Mouse (Mus musculus): ENCODE results near the gene Zkscan17.
"Not testable (repeated sequence)": the region's sequence is repeated elsewhere in the genome, so short reads cannot be mapped to it uniquely, and the experiment has no call there.

Gene Zkscan17

DNA sequence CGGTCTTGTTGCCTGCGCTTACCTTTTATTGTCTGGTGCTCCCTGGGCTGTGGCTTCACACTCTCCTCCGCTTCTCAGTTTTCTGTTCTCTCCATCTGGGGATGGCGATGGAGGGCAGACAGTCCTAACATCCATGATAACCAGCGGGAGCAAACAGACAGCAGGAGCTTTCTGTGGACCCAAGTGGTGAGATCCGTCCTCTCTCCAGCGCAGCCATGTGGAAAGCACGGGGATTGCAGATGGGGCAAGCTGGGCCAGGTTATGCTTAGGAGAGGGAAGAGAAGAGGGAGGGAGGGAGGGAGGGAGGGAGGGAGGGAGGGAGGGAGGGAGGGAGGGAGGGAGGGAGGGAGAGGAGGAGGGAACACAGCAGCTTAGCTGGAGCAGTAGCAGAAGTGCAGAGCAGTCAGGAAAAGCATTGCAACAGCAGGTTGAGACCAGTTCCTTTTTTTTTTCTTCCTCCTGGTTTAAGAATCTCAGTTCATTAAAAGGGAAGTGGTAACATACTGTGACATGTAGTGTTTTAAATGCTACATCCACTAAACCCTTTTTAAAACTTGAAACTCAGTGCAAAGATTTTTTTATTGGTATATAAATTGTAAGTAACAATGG is at the start of gene Zkscan17:
TSS of gene Zkscan17 (minus strand) at position 280 of the 609 bp plus-strand sequence.
- peak; percentile 36 for DNase-seq (ENCODE audit: low spot score)

DNA sequence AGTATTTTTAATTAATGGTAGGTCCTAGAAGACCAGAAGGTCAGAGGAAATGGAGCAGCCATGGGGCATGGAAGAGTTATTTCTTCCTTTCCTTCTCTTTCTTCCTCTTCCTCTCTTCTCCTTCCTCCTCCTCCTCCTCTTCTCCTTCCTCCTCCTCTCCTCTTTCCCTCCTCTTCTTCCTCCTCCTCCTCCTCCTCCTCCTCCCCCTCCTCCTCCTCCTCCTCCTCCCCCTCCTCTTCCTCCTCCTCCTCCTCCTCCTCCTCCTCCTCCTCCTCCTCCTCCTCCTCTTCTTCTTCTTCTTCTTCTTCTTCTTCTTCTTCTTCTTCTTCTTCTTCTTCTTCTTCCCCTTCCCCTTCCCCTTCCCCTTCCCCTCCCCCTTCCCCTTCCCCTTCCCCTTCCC is 49.6 kb upstream of the Zkscan17 start, which contains the start of gene Olfr222:
TSS of gene Olfr222 (minus strand) at position 101 of the 400 bp plus-strand sequence.
- not testable (repeated sequence) for DNase-seq (ENCODE audit: low spot score)

DNA sequence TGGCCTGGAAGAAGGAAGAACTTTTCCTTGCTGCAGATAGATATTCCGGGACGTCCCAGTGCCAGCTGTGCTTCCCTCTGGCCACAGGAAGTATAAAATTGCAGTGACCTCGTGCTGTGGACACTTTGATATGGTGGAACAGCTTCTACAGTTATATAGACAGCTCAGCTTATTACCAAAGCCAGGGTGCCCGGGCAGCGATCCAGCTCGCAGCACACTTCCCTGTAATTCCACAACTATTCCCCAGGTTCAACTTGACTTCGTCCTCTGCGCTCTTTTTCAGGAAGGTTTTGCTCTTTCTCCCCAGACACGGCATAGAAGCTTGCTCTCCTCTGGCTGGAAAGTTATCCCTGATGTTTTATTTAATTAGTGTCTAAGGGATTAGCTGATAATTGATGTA is 49.2 kb upstream of the Zkscan17 start:
- DNase-seq (ENCODE audit: low spot score): no peak

DNA sequence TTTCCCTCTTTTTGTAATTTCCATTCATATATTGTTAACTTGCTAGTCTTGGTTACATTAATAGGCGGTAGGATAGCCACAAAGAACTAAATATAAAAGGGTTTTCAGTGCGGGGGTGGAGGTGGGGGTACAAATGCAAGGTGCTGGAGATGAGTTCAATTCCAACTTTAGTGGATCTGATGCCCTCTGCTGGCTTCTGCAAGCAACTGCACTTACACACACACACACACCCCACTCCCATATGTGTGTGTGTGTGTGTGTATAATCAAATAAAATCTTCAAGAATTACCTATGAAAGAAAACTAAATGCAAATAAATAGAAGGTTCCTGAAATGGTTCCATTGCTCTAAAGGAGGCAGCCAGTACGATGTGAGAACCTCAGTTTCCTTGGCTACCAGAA is 42.8 kb upstream of the Zkscan17 start:
- peak; percentile 41 for DNase-seq (ENCODE audit: low spot score)

DNA sequence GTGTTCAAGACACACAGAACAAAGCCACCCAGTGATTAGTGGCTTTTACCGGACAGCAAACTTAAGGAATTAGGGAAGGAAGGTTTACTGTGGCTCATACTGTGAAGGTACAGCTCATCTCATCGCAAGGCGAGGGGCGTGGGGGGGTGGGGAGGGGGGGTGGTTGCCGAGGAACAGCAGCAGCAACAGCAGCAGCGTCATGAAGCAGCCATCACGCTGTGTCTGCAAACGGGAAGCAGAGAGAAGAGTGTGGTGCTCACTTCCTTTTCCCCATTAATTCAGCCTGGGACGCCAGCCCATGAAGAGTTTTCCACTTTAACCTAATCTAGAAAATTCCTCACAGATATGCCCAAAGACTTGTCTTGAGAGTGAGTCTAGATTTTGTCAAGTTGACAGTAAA is 36.3 kb upstream of the Zkscan17 start:
- DNase-seq (ENCODE audit: low spot score): no peak

DNA sequence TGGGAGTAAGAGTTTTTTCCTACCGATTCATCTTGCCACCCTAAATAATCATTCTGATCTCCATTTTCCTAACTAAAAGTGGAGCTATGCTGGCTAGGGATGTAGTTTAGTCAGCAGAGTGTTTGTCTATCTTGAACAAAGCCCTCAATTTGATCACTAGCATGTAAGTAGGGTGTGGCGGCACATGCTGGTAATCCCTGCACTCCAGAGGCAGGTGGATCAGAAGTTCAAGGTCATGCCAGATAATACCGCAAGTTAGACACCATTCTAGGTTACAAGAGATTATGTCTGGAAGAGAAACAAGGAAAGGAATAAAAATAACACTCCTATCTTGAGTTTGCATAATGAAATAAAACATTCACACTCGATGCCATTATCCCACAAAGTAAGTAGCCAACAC is 35.8 kb upstream of the Zkscan17 start:
- no peak for DNase-seq (ENCODE audit: low spot score)

DNA sequence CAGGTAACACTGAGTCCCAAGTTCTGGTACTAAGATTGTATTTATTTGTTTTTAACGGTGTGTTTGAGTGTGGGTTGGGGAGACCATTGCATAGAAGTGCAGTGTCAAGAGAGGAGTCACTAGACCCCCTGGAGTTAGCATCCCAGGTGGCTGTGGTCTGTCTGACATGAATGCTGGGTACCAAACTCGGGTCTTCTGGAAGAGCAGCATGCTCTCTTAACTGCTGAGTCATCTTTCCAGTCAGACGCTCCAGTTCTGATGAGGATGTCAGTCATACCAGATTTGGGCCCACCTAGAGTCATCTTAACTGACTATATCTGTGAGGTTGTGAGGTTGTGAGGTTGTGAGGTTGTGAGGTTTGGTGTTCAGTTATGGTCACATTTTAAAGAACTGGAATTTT is 34.4 kb upstream of the Zkscan17 start:
- DNase-seq (ENCODE audit: low spot score): no peak

DNA sequence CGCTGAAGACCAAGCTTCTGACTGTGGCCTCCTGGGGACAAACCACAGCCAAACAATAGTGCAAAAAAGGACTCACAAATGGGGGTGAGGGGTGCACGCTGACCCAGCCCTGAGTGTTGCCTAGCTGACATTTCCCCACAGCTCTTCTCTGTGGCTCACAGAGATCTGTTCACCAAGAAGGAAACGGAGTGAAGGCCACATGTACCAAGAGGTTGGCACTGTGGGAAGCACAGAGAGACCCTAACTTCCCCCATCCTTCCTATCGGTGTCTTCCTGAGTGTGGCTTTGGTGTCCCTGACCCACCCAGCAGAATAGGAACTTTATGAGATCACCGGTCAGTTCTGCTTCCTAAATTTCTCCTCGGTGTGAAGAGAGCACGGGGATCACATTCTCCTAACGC is 28.0 kb upstream of the Zkscan17 start:
- no peak for DNase-seq (ENCODE audit: low spot score)

DNA sequence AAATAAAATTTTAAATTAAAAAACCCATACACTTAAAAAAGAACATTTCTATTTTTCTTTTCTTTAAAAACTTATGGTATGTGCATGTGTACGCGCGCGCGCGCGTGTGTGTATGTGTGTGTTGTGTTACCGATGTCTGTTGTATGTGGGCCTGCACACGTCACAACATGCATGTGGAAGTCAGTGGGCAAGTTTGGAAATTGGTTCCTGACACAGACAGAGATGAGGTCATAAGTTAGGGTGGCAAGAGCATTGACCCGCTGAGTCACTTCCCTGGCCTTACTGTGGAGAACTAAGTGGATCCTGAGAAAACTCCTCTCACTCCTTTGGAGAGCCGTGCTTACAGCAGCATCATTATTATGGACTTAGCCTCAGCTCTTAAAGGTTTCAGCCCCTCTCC is 27.6 kb upstream of the Zkscan17 start:
- DNase-seq (ENCODE audit: low spot score): no peak

DNA sequence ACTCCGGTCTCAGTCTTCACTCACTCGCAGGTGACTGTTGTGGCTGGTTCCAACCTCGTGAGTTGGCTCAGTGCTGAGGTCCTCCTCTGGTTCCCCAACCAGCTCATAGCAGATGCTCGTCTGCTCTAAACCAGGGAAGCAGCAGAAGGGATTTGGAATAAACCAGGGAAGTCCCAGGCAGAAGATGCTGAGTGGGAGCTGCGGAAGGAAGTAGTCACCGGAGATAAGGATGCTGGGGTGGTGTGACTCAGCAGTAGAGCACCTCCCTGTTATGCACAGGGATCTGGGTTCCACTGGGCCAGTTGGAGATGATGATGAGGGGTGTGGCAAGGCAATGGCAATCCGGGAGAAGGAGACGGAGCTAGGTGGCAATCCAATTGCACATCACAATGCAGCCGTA is 17.5 kb upstream of the Zkscan17 start:
- no peak for DNase-seq (ENCODE audit: low spot score)

DNA sequence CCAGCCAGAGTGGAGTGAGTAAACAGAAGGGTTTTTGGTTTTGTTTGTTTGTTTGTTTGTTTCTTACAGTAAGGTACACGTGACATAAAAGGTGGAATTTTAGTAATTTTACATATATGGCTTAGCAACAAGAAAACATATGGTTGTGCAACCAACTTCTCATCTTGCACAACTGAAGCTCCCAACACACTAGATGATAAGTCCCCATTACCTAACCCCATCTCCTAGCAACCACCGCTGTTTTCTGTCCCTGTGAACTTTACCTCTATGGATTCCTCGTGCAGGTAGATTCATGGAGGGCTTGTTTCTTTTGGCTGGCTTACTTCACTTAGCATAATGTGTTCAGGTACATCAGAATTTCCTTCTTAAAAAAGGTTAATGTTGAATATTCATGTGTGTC is 16.8 kb upstream of the Zkscan17 start:
- DNase-seq (ENCODE audit: low spot score): no peak

DNA sequence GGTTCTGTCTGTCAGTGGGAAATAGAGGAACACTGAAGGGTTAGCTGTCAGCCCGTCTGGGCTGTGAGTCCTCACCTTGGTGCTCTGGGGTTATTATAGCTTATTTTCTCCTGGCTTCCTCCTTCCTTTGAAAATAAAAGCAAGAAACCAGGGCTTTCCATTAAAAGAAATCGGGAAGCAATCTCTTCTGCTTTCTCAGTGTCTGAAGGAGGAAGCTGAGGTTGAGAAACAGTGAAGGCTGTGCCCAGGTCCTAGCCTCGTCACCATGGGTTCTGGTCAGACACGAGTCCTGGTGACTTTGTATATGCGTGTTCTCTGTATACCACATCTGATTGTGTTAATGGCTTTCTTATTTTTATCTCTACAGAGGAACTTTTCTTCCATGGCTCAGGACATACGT is 15.9 kb upstream of the Zkscan17 start:
- DNase-seq (ENCODE audit: low spot score): no peak

DNA sequence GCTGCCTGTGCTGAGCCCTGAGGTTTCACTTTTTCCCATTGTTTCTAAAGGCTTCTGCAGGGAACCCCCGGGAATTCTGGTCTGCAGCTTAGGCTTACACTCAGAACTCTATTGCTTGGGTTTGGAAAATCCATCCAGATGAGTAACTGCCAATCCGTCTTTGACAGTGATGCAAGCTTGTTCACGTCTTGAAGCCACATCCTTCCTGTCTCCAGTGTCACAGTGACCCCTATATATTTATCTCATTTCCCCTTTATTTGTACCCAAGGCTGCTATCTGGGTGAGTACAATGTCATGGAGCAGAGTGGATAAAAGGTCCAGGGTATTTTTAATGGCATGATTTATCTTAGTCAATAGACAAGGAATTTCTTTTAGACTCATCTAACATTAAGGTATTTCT is 14.8 kb upstream of the Zkscan17 start, which contains the start of gene Nlrp3:
TSS of gene Nlrp3 (plus strand) at position 245 of the 400 bp plus-strand sequence.
- no peak for DNase-seq (ENCODE audit: low spot score)

DNA sequence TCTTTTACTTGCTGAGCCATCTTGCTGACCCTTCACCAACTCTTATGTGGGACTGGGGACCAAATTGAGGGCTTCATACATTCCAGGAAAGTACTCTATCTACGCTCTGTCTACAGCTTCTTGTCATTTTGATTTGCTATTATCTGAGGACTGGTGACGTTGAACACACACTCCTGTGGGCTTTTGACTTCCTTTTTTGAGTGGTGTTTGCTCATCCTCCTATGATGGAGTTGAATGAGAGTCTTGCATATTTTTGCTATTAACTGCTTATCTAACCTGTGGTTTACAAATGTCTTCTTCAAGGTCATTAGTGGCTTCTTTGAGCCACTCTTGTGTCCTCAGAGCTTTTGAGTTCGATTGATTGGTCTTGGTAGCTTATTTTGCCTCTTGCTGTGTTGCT is 13.6 kb upstream of the Zkscan17 start:
- DNase-seq (ENCODE audit: low spot score): no peak

DNA sequence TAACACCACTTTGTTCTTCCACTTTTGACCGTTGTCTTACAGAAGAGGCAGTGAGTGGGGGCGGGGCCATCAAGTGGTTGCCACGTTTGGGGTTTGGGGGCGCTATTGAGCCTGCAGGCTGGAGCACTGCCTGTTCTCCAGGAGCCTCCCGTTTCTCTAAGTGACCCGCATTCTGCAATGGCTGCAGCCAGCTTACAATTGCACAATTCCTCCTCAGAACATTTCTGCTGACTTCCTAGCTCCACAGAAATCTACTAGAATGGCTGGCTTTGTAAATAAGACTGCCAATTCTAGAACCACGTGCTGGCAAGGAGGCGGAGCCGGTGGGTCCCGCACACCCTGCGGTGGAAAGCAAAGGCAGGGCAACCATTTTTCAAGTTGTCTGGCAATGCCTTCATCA is 11.8 kb upstream of the Zkscan17 start:
- peak; percentile 20 for DNase-seq (ENCODE audit: low spot score)

DNA sequence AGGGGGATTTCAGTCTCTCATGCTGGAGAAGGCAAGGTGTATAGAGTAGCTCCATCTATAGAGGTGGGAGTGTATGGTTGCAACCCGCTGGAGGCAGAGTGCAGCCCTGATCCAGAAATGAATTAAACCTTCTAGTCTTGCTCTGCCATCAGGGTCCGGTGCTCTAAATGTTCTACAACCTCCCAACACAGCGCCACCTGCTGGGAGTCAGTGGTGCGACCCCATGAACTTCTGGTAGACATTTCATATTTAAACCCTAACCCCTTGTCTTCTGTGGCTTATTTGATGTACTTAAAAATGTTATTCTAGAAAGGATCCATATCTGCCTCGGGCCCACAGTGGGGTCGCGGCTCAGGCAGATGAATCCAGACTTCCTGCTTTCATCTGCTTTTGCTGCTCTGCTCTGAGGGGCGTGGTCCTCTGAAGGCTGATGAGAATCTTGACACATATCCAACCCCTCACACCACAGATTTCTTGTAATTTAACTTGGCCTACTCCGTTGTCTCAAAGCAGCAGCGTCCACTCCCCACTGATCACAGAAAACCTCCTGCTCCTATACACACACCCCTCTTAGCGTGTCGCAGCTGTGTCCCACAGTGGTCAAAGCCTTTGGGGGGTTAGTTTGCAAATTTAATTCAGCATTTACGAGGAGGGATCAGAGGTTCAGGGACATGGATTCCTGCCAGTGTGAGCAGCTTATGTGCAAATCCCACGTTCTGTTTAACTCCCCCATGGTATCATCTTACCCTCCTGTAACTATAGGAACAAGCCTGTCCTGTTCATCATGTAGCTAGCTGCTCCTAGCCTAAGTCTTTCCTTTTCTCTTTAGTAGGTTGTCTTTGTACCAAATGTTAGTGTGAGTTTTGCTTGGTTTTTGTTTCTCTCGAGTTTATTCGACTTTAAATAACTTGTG is 10.9 kb upstream of the Zkscan17 start:
- DNase-seq (ENCODE audit: low spot score): peak; percentile 16

DNA sequence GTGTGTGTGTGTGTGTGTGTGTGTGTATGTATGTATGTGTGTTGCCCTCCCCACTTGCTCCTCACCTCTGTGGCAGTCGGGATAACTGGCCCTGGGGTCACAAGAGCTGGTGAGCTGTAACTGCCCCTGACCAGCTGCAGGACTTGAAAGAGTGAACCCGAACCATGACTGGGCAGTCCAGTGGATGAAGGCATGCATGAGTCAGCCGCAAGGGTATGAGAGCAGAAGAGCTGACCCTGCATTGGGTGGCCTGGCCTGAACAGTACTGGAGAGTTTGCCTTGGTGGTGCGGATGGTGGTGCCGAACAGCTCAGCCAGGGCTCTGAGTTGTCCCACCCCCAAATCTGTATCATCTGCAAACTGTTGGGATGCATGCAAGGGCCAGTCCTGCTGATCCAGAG is 5.0 kb upstream of the Zkscan17 start:
- DNase-seq (ENCODE audit: low spot score): no peak

DNA sequence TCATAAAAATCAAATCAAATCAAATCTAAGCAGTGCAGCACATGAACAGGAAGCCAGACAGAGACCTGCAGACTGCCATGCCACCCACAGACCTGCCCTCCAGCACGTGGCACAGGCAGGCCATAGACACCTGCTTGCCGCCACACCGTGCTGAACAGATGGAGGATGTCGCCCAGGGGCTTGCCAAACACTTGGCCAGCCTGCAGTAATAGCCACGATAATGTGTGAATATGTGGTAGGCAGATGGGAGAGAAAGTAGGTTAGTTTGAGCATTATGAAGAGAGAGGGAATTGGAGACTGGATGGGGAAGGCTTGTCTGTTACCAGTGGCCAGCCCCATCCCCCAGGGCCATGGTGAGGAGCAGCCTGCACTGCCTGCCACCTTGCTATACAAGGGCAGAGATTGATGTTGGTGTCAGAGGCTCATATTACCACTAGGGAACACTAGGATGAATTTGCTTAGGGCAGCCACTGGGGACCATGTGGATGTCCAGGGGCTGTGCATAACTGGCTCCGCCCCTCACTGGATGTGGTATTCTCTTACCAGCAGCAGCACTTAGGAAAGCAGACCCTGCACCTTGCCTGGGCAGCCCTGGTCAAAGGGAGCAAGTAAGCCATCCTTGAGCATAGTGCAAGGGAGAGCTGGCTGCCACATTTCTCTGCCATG is 4.5 kb upstream of the Zkscan17 start:
- DNase-seq (ENCODE audit: low spot score): peak; percentile 70

DNA sequence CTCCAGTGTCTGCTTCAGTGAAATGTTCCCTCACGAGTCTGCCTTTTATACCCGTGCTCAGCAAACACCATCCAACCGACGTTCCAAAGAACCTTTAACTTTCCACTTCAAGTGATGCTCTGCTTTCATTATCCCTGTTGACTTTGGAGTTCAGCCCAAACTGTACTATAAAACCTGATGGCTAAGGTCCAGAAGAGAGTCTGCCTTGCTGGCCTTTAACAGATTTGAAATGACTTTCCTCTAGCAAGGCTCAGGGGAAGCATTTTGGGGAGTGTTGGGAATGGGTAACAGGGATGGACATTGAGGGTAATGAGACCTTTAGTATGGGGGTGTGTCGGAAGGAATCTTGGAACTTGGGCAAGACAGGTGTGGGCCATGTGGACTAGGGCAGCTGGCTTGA is 3.7 kb upstream of the Zkscan17 start:
- DNase-seq (ENCODE audit: low spot score): no peak

DNA sequence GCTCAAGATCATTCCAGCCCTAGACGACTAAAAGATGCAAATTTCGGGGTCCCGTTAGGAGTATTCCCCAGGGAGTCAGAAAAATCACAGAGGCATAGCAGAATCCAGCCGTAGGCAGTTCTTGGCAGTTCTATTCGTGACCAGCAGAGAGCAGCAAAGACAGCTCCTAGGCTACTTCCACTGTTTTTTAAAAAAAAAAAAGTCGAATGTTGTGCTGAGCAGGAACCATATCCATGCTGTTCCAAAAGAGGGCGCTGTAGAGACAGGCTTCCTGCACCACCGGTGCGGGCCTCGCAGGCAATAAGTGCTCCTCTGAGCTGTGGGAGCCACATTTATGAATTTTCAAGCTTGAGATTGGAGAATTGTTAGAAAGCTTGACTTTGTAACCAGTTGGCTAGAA is 1.3 kb downstream of the Zkscan17 start:
- peak; percentile 89 for DNase-seq (ENCODE audit: low spot score)

DNA sequence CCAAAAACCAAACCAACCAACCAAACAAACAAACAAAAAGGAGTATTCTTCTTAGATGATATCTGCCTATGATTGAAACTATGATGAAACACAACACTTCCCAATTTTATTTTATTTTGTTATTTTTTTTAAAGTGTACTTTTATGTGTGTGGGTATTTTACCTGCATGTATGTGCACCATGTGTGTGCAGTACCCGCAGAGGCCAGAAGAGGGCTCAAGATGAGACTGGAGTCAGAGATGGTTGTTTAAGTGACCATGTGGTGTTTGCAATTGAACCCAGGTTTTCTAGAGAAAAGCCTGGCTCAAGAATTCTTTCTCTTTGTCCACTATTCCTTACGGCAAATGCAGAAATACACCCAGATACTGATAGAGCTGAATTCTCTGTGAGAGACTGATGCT is 2.4 kb downstream of the Zkscan17 start:
- no peak for DNase-seq (ENCODE audit: low spot score)

DNA sequence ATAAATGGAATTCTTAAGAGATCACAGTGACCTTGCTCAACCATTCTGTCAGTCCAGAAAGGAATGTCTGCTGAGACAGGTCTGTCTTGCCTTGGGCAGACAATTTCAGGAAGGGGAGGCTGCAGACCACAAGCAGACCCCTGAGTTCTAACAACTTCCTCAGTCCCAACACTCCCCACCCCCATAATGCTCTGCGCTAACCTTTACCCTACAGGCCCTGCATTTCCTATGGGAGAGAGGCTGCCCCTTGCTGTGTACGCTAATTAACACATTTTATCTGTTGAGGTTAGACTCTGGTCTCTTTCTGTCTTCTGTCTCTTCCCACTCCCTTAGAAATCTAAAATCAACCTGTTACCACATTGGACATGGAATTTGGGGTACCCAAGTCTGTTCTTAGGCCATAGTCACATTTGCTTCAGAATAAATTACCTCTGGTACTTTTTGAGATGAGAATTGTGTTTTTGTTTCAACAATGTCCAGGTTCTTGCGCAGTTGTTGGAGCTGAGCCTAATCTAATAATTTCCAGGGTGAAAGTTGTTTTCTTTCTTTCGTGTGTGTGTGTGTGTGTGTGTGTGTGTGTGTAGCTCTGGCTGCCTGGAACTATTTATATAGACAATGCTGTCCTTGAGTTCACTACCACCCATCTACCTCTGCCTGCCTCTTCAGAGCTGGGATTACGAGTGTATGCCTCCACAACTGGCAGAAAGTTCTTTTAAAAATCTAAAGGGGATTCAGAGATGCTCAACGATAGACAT is 6.6 kb downstream of the Zkscan17 start:
- no peak for DNase-seq (ENCODE audit: low spot score)

All from embryo, embryonic 10.5 days (tissue).